Mouse (Mus musculus) splenic B cell, adult 2 months (primary cell): ENCODE results near the gene Cops7b.
A peak's percentile ranks its signal among the peaks of the same experiment; 100 is the strongest.

Experiments used
- DNase-seq: peaks from one replicate; pipeline ENCODE4 v3.0.0-alpha.2; 2011; ENCODE audit warnings: low read depth, low spot score
- H3K27me3 ChIP-seq: 2 replicates; pipeline ENCODE4 v1.6.1; 2012; ENCODE audit warnings: mild to moderate bottlenecking, low read length, moderate library complexity, mixed read lengths; ENCODE audit not compliant: control insufficient read depth, poor library complexity, insufficient read depth, severe bottlenecking
- H3K36me3 ChIP-seq: 2 replicates; pipeline ENCODE4 v1.6.1; 2012; ENCODE audit warnings: mild to moderate bottlenecking, low read length, moderate library complexity, mixed read lengths; ENCODE audit not compliant: control insufficient read depth, poor library complexity, insufficient read depth, severe bottlenecking

Gene Cops7b

GRCm38 (mm10) chr1:86623001-86624000, 40.6 kb downstream of the Cops7b start:
- no peaks in the 10 kb centered on the region for H3K27me3 ChIP-seq
- DNase-seq, result no peak

GRCm38 (mm10) chr1:86628270-86628669, 45.6 kb downstream of the Cops7b start:
- DNase-seq, result no peak
- H3K36me3 ChIP-seq, result no peaks in the 10 kb centered on the region
- H3K27me3 ChIP-seq, result no peaks in the 10 kb centered on the region

More at GRCm38 (mm10) chr1:86623001-86624000, 40.6 kb downstream of the Cops7b start:
- no peaks in the 10 kb centered on the region for H3K36me3 ChIP-seq

GRCm38 (mm10) chr1:86629936-86630335, 47.2 kb downstream of the Cops7b start:
- DNase-seq, result no peak
- no peaks in the 10 kb centered on the region for H3K27me3 ChIP-seq
- no peaks in the 10 kb centered on the region for H3K36me3 ChIP-seq

- DNase-seq, result no peak
- Histone ChIP-seq H3K36me3 (no peaks in the 10 kb centered on the region), H3K27me3 (no peaks in the 10 kb centered on the region)
These were observed 47.8 kb downstream of the Cops7b start for GRCm38 (mm10) chr1:86630527-86630926.

- no peak for DNase-seq
- Histone ChIP-seq H3K27me3 (no peaks in the 10 kb centered on the region), H3K36me3 (no peaks in the 10 kb centered on the region)
These were observed 50.2 kb downstream of the Cops7b start for GRCm38 (mm10) chr1:86632732-86633380.

GRCm38 (mm10) chr1:86633434-86633833, 50.7 kb downstream of the Cops7b start:
- Histone ChIP-seq H3K36me3 (no peaks in the 10 kb centered on the region), H3K27me3 (no peaks in the 10 kb centered on the region)
- DNase-seq, result no peak

GRCm38 (mm10) chr1:86633840-86634750, 51.4 kb downstream of the Cops7b start:
- H3K27me3 ChIP-seq, result no peaks in the 10 kb centered on the region
- DNase-seq, result no peak
- no peaks in the 10 kb centered on the region for H3K36me3 ChIP-seq

- no peak for DNase-seq
- no peaks in the 10 kb centered on the region for H3K36me3 ChIP-seq
- H3K27me3 ChIP-seq, result no peaks in the 10 kb centered on the region
These were observed 52.2 kb downstream of the Cops7b start for GRCm38 (mm10) chr1:86634751-86635359.

GRCm38 (mm10) chr1:86643101-86643809, 60.6 kb downstream of the Cops7b start:
- H3K27me3 ChIP-seq, result no peaks in the 10 kb centered on the region
- DNase-seq, result peak; percentile 8

GRCm38 (mm10) chr1:86647517-86647916, 64.8 kb downstream of the Cops7b start:
- H3K27me3 ChIP-seq, result no peaks in the 10 kb centered on the region
- DNase-seq, result no peak
- H3K36me3 ChIP-seq, result no peaks in the 10 kb centered on the region

More at GRCm38 (mm10) chr1:86643101-86643809, 60.6 kb downstream of the Cops7b start:
- H3K36me3 ChIP-seq, result no peaks in the 10 kb centered on the region

GRCm38 (mm10) chr1:86650272-86650671, 67.6 kb downstream of the Cops7b start:
- H3K36me3 ChIP-seq, result no peaks in the 10 kb centered on the region
- no peaks in the 10 kb centered on the region for H3K27me3 ChIP-seq
- DNase-seq, result peak; percentile 76

GRCm38 (mm10) chr1:86652675-86653074, 70.0 kb downstream of the Cops7b start:
- H3K36me3 ChIP-seq, result no peaks in the 10 kb centered on the region
- no peaks in the 10 kb centered on the region for H3K27me3 ChIP-seq
- no peak for DNase-seq

GRCm38 (mm10) chr1:86657071-86657470, 74.4 kb downstream of the Cops7b start:
- Histone ChIP-seq H3K27me3 (no peaks in the 10 kb centered on the region), H3K36me3 (no peaks in the 10 kb centered on the region)
- no peak for DNase-seq
